Mouse (Mus musculus): ENCODE data around the gene Hoxd12. TPM values are rescaled to one million over a fixed set of nuclear protein-coding genes. Genes with fewer than 3 reads are reported as not detected.

Hoxd12 gene
- polyA plus RNA-seq, 1 experiment = not detected

DNA sequence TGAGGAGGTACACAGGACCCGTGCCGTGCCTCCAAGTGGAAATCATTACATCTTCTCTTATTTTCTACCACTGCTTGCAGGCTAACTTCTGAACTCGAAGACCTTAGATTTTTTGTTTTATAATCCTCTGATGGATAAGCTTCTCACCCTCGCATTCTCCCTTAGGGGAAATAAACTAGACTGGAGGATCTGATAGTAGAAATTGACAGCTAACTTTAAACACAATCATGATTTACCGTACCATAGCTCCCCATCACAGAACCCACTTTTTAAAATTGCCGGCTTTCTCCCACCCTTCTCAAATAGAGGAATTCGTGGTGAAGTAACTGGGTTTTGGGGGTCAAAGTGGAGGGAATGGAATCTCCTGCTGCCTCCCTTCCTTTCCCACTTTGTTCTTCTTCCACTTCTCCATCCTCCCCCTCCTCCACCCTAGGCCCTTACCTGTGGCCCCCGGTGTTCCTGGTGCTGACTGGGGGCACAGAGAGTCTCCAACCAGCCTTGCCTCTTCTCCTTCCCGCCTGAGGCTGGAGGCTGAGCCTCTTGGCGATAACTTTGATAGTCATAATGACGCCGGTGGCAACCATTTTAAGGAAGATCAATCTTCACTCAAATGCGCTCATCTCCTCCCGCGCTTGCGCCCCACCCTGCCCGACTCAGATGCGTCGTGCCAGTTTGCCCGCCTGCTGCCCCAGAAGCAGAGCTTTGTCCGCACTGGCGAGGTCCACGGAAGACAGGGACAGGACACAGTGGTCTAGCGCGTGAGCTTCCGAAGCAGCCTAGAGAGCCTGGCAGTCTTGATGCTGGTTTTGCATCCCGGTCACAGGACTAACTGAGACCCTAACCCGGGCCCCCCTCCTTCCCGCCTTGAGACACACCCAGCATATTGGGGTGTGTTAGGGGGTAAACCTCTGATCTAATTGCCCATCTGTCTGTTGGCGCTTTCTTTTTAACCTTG, 14.1 kb upstream of the Hoxd12 start:
- H3K36me3 ChIP-seq (ENCODE audit: control insufficient read depth) = no peaks in the 10 kb centered on the region
- H3K4me1 ChIP-seq (ENCODE audit: control insufficient read depth) = no peaks in the 10 kb centered on the region
- H3K27me3 ChIP-seq (ENCODE audit: control insufficient read depth) = peaks cover 100% of the 10 kb centered on the region
- H3K4me3 ChIP-seq (replicated peaks) = no peak overlapping the region
- no peak for TF ChIP-seq GATA1 (IDR thresholded peaks at IDR 0.05; ENCODE audit: low read length)
- peaks cover 11% of the 10 kb centered on the region for H3K9me3 ChIP-seq (ENCODE audit: control insufficient read depth, low read length)

DNA sequence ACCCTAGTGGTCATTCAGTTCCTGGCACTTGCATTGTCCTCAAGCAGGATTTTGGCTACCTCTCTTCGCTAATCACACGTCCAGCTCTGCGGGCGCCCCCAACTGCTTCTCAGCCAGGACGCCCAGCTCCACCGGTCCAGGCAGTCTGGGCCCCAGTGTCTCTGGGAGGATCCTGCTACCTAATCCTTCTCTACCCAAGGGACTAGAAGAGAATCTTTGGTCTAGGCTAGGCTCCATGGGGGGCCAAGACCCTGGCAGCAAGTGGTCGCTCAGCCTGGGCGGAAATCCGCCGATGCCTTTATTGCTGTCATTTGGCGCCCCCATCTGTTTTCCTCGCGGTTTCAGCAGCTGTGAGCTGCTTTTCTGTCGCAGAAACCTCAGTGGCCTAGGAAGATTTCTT, 13.1 kb upstream of the Hoxd12 start:
- no peaks in the 10 kb centered on the region for H3K36me3 ChIP-seq (ENCODE audit: control insufficient read depth)
- H3K9me3 ChIP-seq (ENCODE audit: control insufficient read depth, low read length) = peaks cover 6% of the 10 kb centered on the region; the same call in 1 of the 2 replicates
- TF ChIP-seq TAL1 (IDR thresholded peaks at IDR 0.05; ENCODE audit: low read length) = no peak
- no peak for TF ChIP-seq GATA1 (IDR thresholded peaks at IDR 0.05; ENCODE audit: low read length)
- H3K27me3 ChIP-seq (ENCODE audit: control insufficient read depth) = peaks cover 100% of the 10 kb centered on the region
- H3K4me3 ChIP-seq (replicated peaks) = no peak overlapping the region
- H3K4me1 ChIP-seq (ENCODE audit: control insufficient read depth) = no peaks in the 10 kb centered on the region

DNA sequence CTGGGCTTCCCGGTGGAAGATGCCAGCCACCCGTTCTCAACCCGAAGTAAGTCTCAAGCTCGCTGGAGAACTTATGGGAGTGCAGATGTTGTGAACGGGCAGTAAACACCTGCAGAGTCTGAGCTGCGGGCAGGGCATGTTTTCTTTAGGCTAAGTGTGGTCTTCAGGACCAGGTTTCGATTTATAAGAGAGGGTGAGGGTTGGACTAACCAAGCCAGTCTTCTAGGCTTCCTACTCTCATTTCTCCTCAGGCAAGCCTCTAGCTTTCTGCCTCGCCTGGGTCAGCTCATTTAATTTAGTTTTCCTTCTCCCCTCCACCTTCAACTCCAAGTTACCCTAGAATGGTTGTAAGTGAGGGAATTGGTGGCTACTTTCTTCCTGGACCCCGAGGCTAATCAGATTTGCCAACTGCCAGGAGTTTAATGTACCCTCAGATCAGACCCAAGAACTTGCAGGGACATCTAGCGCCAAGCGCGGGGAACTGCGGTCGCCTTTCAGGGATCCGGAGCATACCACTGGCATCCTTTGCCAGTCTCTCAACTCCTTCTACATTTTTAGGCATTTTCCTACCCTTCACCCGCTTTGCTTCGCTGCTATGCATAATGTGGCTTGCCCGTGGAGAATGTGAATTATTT, 11.4 kb upstream of the Hoxd12 start:
- Histone ChIP-seq H3K27me3 (ENCODE audit: control insufficient read depth) (peaks cover 99% of the 10 kb centered on the region), H3K36me3 (ENCODE audit: control insufficient read depth) (no peaks in the 10 kb centered on the region), H3K9me3 (ENCODE audit: control insufficient read depth, low read length) (peaks cover 4% of the 10 kb centered on the region; the same call in 1 of the 2 replicates), H3K4me3 (replicated peaks) (no peak overlapping the region), H3K4me1 (ENCODE audit: control insufficient read depth) (no peaks in the 10 kb centered on the region)
- TF ChIP-seq GATA1 (IDR thresholded peaks at IDR 0.05; ENCODE audit: low read length) (no peak), TAL1 (IDR thresholded peaks at IDR 0.05; ENCODE audit: low read length) (no peak)

DNA sequence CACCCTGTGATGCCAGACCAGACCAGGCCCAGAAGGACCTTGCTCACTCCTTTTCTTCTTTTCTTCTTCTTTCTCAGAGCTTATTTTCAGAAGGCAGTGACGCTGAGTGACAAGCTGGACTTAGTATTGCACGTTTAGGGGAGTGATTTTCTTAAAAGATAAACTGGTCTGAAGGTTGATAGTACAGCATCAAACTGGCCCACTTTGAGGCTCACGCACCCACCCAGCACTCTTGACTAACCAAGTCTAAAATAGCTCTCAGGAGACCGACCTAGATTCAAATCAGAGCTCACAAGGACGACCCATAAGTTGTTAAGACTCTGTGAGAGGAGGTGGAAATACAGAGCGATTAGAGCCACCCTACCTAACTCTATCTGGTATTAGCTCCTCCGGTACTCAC, 8.4 kb upstream of the Hoxd12 start:
- Histone ChIP-seq H3K27me3 (ENCODE audit: control insufficient read depth) (peaks cover 99% of the 10 kb centered on the region), H3K4me3 (replicated peaks) (no peak overlapping the region), H3K4me1 (ENCODE audit: control insufficient read depth) (no peaks in the 10 kb centered on the region), H3K36me3 (ENCODE audit: control insufficient read depth) (no peaks in the 10 kb centered on the region), H3K9me3 (ENCODE audit: control insufficient read depth, low read length) (peaks cover 6% of the 10 kb centered on the region; the same call in 1 of the 2 replicates)
- TF ChIP-seq GATA1 (IDR thresholded peaks at IDR 0.05; ENCODE audit: low read length) (no peak), TAL1 (IDR thresholded peaks at IDR 0.05; ENCODE audit: low read length) (no peak)

DNA sequence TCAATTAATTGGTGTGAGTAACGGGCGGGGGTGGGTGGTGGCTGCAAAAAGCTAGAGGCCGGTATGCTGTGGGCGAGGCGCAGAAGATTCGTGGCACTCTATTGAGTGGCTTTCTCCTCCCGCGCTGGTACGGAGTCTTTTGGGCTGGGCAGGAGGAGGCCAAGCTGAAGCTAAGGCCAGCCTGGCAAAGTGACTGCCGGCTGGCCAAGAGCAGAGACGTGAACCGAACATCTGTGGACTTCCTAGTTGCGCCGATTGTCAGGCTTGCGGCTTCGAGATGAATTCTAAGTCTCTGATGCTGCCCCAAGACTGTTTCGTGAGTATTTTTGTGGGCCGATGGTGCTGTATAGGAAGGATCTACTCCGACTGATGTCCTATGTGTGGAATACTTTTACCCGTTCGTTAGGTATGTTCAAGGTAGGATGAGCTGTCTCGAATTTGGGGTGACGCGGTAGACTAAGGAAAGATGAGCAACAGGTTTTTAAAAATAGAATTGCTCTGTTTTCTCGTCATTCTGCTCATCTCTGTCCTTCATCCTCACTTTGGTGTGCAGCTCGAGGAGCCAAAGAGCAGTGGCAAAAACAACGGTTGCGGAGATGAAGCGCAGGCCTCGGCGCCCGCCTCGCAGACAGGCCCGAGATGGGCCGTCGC, 7.5 kb upstream of the Hoxd12 start:
- Histone ChIP-seq H3K4me3 (replicated peaks) (no peak overlapping the region), H3K36me3 (ENCODE audit: control insufficient read depth) (no peaks in the 10 kb centered on the region), H3K4me1 (ENCODE audit: control insufficient read depth) (no peaks in the 10 kb centered on the region), H3K27me3 (ENCODE audit: control insufficient read depth) (peaks cover 99% of the 10 kb centered on the region), H3K9me3 (ENCODE audit: control insufficient read depth, low read length) (peaks cover 6% of the 10 kb centered on the region; the same call in 1 of the 2 replicates)
- no peak for TF ChIP-seq TAL1 (IDR thresholded peaks at IDR 0.05; ENCODE audit: low read length)
- TF ChIP-seq GATA1 (IDR thresholded peaks at IDR 0.05; ENCODE audit: low read length) = no peak

DNA sequence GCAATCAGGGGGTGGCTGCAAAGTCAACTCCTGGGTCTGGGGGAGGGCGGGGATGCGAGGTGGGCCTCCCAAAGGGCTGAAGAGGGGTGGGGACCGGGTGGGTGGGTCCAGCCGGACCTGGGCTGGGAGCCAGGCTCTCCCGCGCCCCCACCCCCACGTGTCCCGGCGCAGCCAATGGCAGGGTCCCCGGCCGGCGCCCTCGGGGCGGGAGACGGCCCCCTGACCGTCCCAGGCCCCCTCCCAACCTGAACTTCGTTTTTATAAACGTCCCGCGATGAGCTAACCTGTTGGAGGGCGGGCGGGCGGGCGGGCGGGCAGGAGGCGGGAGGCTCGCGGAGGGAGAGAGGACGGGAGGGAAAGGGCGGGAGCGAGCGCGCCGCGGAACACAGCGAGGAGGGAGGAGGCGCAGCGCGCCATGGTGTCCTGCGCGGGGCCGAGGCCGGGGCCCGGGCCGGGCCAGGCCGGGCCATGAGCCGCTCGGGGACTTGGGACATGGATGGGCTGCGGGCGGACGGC, 6.9 kb upstream of the Hoxd12 start, which contains the start of gene Hoxd13:
TSS of gene Hoxd13 (plus strand) at position 469 of the 516 bp plus-strand sequence.
- Histone ChIP-seq H3K9me3 (ENCODE audit: control insufficient read depth, low read length) (peaks cover 6% of the 10 kb centered on the region; the same call in 1 of the 2 replicates), H3K4me1 (ENCODE audit: control insufficient read depth) (no peaks in the 10 kb centered on the region), H3K4me3 (replicated peaks) (no peak within 1 kb of the TSS), H3K27me3 (ENCODE audit: control insufficient read depth) (peaks cover 99% of the 10 kb centered on the region), H3K36me3 (ENCODE audit: control insufficient read depth) (no peaks in the 10 kb centered on the region)
- TF ChIP-seq TAL1 (IDR thresholded peaks at IDR 0.05; ENCODE audit: low read length) (no peak), GATA1 (IDR thresholded peaks at IDR 0.05; ENCODE audit: low read length) (no peak)

DNA sequence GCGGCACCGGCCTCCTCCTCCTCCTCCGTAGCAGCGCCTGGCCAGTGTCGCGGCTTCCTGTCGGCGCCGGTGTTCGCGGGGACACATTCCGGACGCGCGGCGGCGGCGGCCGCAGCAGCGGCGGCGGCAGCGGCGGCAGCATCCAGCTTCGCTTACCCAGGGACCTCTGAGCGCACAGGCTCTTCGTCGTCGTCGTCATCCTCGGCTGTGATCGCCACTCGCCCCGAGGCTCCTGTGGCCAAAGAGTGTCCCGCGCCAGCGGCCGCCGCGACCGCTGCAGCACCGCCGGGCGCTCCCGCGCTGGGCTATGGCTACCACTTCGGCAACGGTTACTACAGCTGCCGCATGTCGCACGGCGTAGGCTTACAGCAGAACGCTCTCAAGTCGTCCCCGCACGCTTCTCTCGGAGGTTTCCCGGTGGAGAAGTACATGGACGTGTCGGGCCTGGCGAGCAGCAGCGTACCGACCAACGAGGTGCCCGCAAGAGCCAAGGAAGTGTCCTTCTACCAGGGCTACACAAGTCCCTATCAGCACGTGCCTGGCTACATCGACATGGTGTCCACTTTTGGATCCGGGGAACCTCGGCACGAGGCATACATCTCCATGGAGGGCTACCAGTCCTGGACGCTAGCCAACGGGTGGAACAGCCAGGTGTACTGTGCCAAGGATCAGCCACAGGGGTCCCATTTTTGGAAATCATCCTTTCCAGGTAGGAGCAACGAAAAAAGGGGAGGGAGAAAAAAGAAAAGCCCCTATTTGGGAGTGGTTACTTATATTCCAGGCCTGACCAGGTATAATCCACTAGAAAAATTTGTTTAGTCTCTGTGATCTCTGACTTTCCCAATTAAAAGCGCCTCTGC, 6.2 kb upstream of the Hoxd12 start:
- no peak overlapping the region for H3K4me3 ChIP-seq (replicated peaks)
- peaks cover 99% of the 10 kb centered on the region for H3K27me3 ChIP-seq (ENCODE audit: control insufficient read depth)
- TF ChIP-seq TAL1 (IDR thresholded peaks at IDR 0.05; ENCODE audit: low read length) (no peak), GATA1 (IDR thresholded peaks at IDR 0.05; ENCODE audit: low read length) (no peak)
- H3K9me3 ChIP-seq (ENCODE audit: control insufficient read depth, low read length) = peaks cover 6% of the 10 kb centered on the region; the same call in 1 of the 2 replicates
- no peaks in the 10 kb centered on the region for H3K4me1 ChIP-seq (ENCODE audit: control insufficient read depth)
- no peaks in the 10 kb centered on the region for H3K36me3 ChIP-seq (ENCODE audit: control insufficient read depth)

DNA sequence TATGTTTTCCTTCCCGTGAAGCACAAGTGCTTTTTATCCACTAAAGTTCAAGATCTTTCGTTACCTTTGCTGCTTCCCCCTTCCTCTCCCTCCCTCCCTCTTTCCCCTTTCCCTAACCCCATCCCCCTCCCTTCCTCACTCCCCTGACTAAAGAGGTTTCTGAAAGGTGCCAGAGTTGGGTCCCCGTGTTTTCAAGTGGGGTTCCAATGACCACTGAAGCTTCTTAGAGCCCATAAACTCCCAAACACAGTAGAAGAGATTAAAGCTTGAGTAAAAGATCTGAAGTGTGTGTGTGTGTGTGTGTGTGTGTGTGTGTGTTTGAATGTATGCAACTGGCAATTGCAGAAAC, 5.6 kb upstream of the Hoxd12 start:
- Histone ChIP-seq H3K4me1 (ENCODE audit: control insufficient read depth) (no peaks in the 10 kb centered on the region), H3K27me3 (ENCODE audit: control insufficient read depth) (peaks cover 99% of the 10 kb centered on the region), H3K9me3 (ENCODE audit: control insufficient read depth, low read length) (peaks cover 6% of the 10 kb centered on the region; the same call in 1 of the 2 replicates), H3K4me3 (replicated peaks) (no peak overlapping the region), H3K36me3 (ENCODE audit: control insufficient read depth) (no peaks in the 10 kb centered on the region)
- TF ChIP-seq TAL1 (IDR thresholded peaks at IDR 0.05; ENCODE audit: low read length) (no peak), GATA1 (IDR thresholded peaks at IDR 0.05; ENCODE audit: low read length) (no peak)

All from erythroblast, embryonic 14.5 days (primary cell).